Mouse (Mus musculus) megakaryocyte, embryonic 14.5 days (primary cell): Measurements from ENCODE around the gene Gpr1.

ENCODE experiments used
- FLI1 ChIP-seq: IDR thresholded peaks from 2 replicates; pipeline ENCODE4 v1.6.1; 2012; ENCODE audit warnings: low read length, inconsistent platforms, mixed read lengths
- GATA1 ChIP-seq: IDR thresholded peaks from 3 replicates; pipeline ENCODE4 v1.6.1; 2012; ENCODE audit warnings: mixed read lengths, low read length, inconsistent platforms, borderline replicate concordance

DNA sequence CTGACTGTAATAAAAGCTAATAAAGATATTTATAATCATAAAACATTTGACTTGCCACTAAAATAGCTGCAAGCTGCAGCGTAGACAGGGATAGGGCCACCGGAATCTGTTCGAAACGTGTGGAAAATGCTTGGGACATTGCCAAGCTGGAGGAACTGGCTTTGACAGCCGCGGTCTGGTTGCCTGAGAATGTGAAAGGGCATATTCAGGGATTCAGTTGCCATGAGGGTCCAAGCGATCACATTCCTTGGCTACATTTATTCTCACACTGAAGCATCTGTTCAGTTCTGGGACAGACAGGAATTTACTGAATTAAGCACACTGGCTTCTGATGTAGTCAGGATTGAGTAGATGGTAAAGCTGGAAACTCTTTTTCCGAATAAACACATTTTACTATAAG is 23.5 kb downstream of the Gpr1 start:
- no peak for TF ChIP-seq FLI1
- TF ChIP-seq GATA1, result no peak
